ENCODE assay signal across 14 mouse cellular contexts in the genomic region with DNA sequence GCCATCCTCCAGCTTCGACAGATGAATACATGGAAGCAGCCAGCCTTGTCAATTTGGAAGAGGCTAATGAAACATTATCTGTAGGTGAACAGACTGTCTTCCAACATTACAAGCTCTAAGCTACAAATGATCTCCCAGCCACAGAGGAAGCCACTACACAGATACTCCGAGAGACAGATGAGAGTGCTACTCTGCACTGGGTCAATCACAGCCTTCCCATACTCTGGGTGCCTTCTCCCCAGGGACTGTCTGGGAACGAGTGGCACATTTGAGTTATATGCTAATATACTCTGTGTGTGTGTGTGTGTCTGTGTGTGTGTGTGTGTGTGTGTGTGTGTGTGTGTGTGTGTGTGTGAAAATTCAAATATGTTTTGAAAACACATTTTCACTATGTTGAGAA. TPM values are rescaled to one million over a fixed set of nuclear protein-coding genes. Genes with fewer than 3 reads are reported as not detected.
"Had no signal": no experiment of that assay in that cellular context is flagged by ENCODE, and none has a peak within 500 bp of the region (broad histone marks: within the 10 kb centered on the region; RNA-seq: fewer than 3 reads in every experiment).

No protein-coding gene starts in this region.

- H3K36me3 ChIP-seq: limb, embryonic 15.5 days; liver, embryonic 12.5 days; stomach, embryonic 15.5 days had no signal

- H3K4me2 ChIP-seq: limb, embryonic 15.5 days; liver, embryonic 12.5 days; lung, embryonic 14.5 days; stomach, embryonic 15.5 days had no signal

- H3K27ac ChIP-seq: kidney, postnatal 0 days; limb, embryonic 15.5 days; liver, embryonic 12.5 days; macrophage; stomach, embryonic 15.5 days had no signal

- H3K9ac ChIP-seq: limb, embryonic 15.5 days; liver, embryonic 12.5 days; lung, embryonic 14.5 days; stomach, embryonic 15.5 days had no signal

- H3K4me1 ChIP-seq: liver, embryonic 12.5 days; megakaryocyte, embryonic 14.5 days had no signal

- H3K4me3 ChIP-seq: limb, embryonic 15.5 days; liver, embryonic 12.5 days; megakaryocyte, embryonic 14.5 days; stomach, embryonic 15.5 days had no signal

- DNase-seq: kidney, adult 11 months; kidney, adult 9 months; kidney, postnatal 36 days; layer of hippocampus, adult 9-11 months; layer of hippocampus, postnatal 36 days; lung, postnatal 10 days; thymus, postnatal 36 days had no signal

- H3K27me3 ChIP-seq: limb, embryonic 15.5 days; liver, embryonic 12.5 days; megakaryocyte, embryonic 14.5 days; stomach, embryonic 15.5 days had no signal

- ATAC-seq: liver, embryonic 12.5 days had no signal

- H3K9me3 ChIP-seq: limb, embryonic 15.5 days; liver, embryonic 12.5 days; stomach, embryonic 15.5 days had no signal

RNA-seq across cellular contexts. Expression of a gene that starts 30.5 kb away (rescaled TPM):
- polyA plus RNA-seq: macrophage had no signal
